ENCODE assay signal across 9 mouse cellular contexts in the genomic region with DNA sequence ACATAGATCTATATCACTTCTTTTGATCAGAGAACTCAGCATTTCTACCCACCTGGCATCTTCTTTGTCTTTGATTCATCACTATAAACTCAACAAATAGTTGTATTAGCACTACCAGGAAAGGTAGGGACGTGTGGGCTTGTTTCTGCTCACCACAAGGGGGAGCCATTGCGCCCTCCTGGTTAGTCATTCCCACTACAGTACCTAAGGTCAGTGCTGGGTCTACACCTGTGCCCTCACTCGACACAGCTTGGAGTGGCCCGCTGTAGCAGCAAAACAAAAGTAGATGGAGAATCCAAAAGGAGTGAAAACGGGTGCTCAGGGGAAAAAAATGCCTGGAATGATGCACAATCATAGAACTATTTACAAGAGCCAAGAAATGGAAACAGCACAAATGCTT. TPM values are rescaled to one million over a fixed set of nuclear protein-coding genes. Genes with fewer than 3 reads are reported as not detected.
DNase-seq lines count a peak whose midpoint lies in the region; ATAC-seq and TF ChIP-seq lines count a peak whose summit lies in the region.
"Had no signal": no experiment of that assay in that cellular context is flagged by ENCODE, and none has a peak within 500 bp of the region (broad histone marks: within the 10 kb centered on the region; RNA-seq: fewer than 3 reads in every experiment).

No protein-coding gene starts in this region.

- H3K4me3 ChIP-seq in liver, embryonic 11.5 days (ENCODE audit: low read depth, low read length) = no peak overlapping the region
- H3K4me3 ChIP-seq in limb, embryonic 14.5 days (replicated peaks; ENCODE audit: low read length) = no peak overlapping the region

- H3K4me1 ChIP-seq in liver, embryonic 11.5 days (replicated peaks; ENCODE audit: control insufficient read depth, insufficient read depth, low read length) = no peaks in the 10 kb centered on the region
- 0 out of 2 replicates have a peak, but pooled peaks cover 7% of the 10 kb centered on the region for H3K4me1 ChIP-seq in limb, embryonic 14.5 days (ENCODE audit: control insufficient read depth, insufficient read depth, low read length)

- H3K27me3 ChIP-seq in liver, embryonic 11.5 days (replicated peaks; ENCODE audit: control insufficient read depth, insufficient read depth, low read length) = no peaks in the 10 kb centered on the region
- H3K27me3 ChIP-seq in limb, embryonic 14.5 days (ENCODE audit: control insufficient read depth, insufficient read depth, low read length) = no peaks in the 10 kb centered on the region

- peak; percentile 60 for DNase-seq in liver
- no peak for DNase-seq in liver, embryonic 11.5 days (ENCODE audit: low spot score)
- peak; percentile 67 for DNase-seq in Muller cell, postnatal 12 days (ENCODE audit: inconsistent ontology term)
- peak; percentile 24 for DNase-seq in c-Kit-positive CD71-positive TER-119-negative erythroid progenitor cells, embryonic 14.5 days (ENCODE audit: low read depth)
- DNase-seq in gastrocnemius, postnatal 10 days = peak; percentile 69
- peak; percentile 49 for DNase-seq in limb, embryonic 14.5 days (ENCODE audit: low spot score)
- peak; percentile 62 for DNase-seq in right cerebral cortex, postnatal 4 days

- ATAC-seq in liver, embryonic 11.5 days (replicated peaks; ENCODE audit: low FRiP score) = no peak
- ATAC-seq in limb, embryonic 14.5 days (ENCODE audit: low FRiP score, low read depth) = no peak
- ATAC-seq in erythroblast, adult 5-6 weeks (replicated peaks; ENCODE audit: low FRiP score, poor library complexity, severe bottlenecking) = no peak

- H3K9ac ChIP-seq in liver, embryonic 11.5 days (ENCODE audit: low read depth, low read length) = no peak overlapping the region
- H3K9ac ChIP-seq in limb, embryonic 14.5 days (ENCODE audit: low read depth, low read length, severe bottlenecking) = no peak overlapping the region

- no peak overlapping the region for H3K27ac ChIP-seq in liver, embryonic 11.5 days (ENCODE audit: low read depth, low read length)
- no peak overlapping the region for H3K27ac ChIP-seq in limb, embryonic 14.5 days (replicated peaks; ENCODE audit: low read depth, low read length)
- H3K27ac ChIP-seq: macrophage had no signal

- no peak overlapping the region for H3K4me2 ChIP-seq in liver, embryonic 11.5 days
- no peak overlapping the region for H3K4me2 ChIP-seq in limb, embryonic 14.5 days (replicated peaks; ENCODE audit: low read depth, low read length, severe bottlenecking)

- WGBS in liver, embryonic 11.5 days = 32% methylated on average over 5 of the region's 5 CpGs
- 28% methylated on average over 5 of the region's 5 CpGs for WGBS in limb, embryonic 14.5 days

- H3K9me3 ChIP-seq in liver, embryonic 11.5 days (ENCODE audit: control insufficient read depth, low read length) = no peaks in the 10 kb centered on the region
- H3K9me3 ChIP-seq in limb, embryonic 14.5 days (ENCODE audit: control insufficient read depth, low read length) = 0 out of 2 replicates have a peak, but pooled peaks cover 4% of the 10 kb centered on the region

- H3K36me3 ChIP-seq in liver, embryonic 11.5 days (ENCODE audit: control insufficient read depth, insufficient read depth, low read length) = no peaks in the 10 kb centered on the region
- no peaks in the 10 kb centered on the region for H3K36me3 ChIP-seq in limb, embryonic 14.5 days (ENCODE audit: control insufficient read depth, insufficient read depth, low read length)

- no peak for TF ChIP-seq POLR2A in limb, embryonic 14.5 days (IDR thresholded peaks at IDR 0.05; ENCODE audit: borderline replicate concordance, extremely low read depth, insufficient read depth, insufficient read length)

RNA-seq across cellular contexts. Expression of gene Dapl1, which starts 44.0 kb away (rescaled TPM):
- polyA plus RNA-seq in liver, embryonic 11.5 days (2014; fragmentation: Nextera tagmentation; extraction: Ambion mirVana) = 0.53 TPM in 1 of 2 replicates, not detected in the other
- total RNA-seq in gastrocnemius, postnatal 10 days (2021) = not detected
- polyA plus RNA-seq in limb, embryonic 14.5 days (2012; rRNA removed) = 0.96 and 1.0 TPM in 2 replicates
- 1.5 and 3.1 TPM in 2 replicates for polyA plus RNA-seq in limb, embryonic 14.5 days (2014; fragmentation: Nextera tagmentation; extraction: Ambion mirVana)
- total RNA-seq in erythroblast, adult 5-6 weeks (2015; ENCODE audit: low replicate concordance) = not detected in 2 replicates
- not detected in 2 replicates for total RNA-seq in erythroblast, adult 5-6 weeks (2017; ENCODE audit: low replicate concordance)
- polyA plus RNA-seq: macrophage had no signal
